Mouse (Mus musculus): Measurements from ENCODE around the gene Trim46. TPM values are rescaled to one million over a fixed set of nuclear protein-coding genes. Genes with fewer than 3 reads are reported as not detected.
A peak's percentile ranks its signal among the peaks of the same experiment; 100 is the strongest.

Trim46 gene
- polyA plus RNA-seq, 1 experiment from 2014 or later, result 2.7 TPM

- 78% methylated on average over 21 of the region's 21 CpGs for WGBS
- H3K4me1 ChIP-seq (replicated peaks; ENCODE audit: control insufficient read depth, insufficient read depth), result no peaks in the 10 kb centered on the region
- H3K27ac ChIP-seq (replicated peaks), result no peak overlapping the region
- H3K36me3 ChIP-seq (ENCODE audit: control insufficient read depth, insufficient read depth, low read length), result no peaks in the 10 kb centered on the region
- no peak overlapping the region for H3K4me2 ChIP-seq (replicated peaks; ENCODE audit: low read depth)
- H3K9ac ChIP-seq (ENCODE audit: low read length), result no peak overlapping the region
- ATAC-seq (ENCODE audit: low FRiP score, low TSS enrichment), result no peak
- H3K4me3 ChIP-seq (ENCODE audit: low read depth, low read length), result no peak overlapping the region
- peak; percentile 55 for DNase-seq (ENCODE audit: low spot score)
- TF ChIP-seq EP300 (optimal IDR thresholded peaks at IDR 0.05), result no peak
- no peak for TF ChIP-seq CTCF (IDR thresholded peaks at IDR 0.05; ENCODE audit: low read depth)
- no peaks in the 10 kb centered on the region for H3K9me3 ChIP-seq (ENCODE audit: control insufficient read depth, low read length)
- no peaks in the 10 kb centered on the region for H3K27me3 ChIP-seq (ENCODE audit: control insufficient read depth, insufficient read depth, low read length)
Observed at GRCm38 (mm10) chr3:89237682-89238081, 8.4 kb downstream of the Trim46 start.

DNA sequence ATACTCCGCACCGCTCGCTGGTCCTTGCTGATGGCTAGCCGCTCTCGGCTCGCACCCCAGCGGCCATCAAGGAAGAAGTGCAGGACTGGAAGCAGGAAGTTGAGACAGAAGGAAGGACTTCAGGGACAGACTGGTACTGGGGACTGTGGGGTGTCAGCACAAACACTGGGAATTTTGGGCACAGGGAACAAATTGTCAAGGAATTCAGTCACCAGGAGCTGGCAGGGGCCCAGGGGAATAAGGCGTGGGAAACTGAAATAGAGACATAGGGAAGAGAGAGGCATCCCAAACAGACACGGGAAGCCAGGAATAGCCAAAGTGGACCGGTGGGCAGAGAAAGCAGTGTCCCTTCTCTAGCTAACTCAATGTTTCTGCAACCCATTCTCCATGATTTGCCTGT lies 9.6 kb downstream of the Trim46 start:
- H3K27ac ChIP-seq (replicated peaks), result no peak overlapping the region
- ATAC-seq (ENCODE audit: low FRiP score, low TSS enrichment) (no peak), DNase-seq (ENCODE audit: low spot score) (no peak)
- no peaks in the 10 kb centered on the region for H3K9me3 ChIP-seq (ENCODE audit: control insufficient read depth, low read length)
- H3K4me3 ChIP-seq (ENCODE audit: low read depth, low read length), result no peak overlapping the region
- H3K36me3 ChIP-seq (ENCODE audit: control insufficient read depth, insufficient read depth, low read length), result no peaks in the 10 kb centered on the region
- 87% methylated on average over 9 of the region's 10 CpGs for WGBS
- no peak overlapping the region; the same call in 1 of the 2 replicates for H3K9ac ChIP-seq (ENCODE audit: low read length)
- no peaks in the 10 kb centered on the region for H3K4me1 ChIP-seq (replicated peaks; ENCODE audit: control insufficient read depth, insufficient read depth)
- H3K27me3 ChIP-seq (ENCODE audit: control insufficient read depth, insufficient read depth, low read length), result no peaks in the 10 kb centered on the region
- no peak overlapping the region for H3K4me2 ChIP-seq (replicated peaks; ENCODE audit: low read depth)
- TF ChIP-seq EP300 (optimal IDR thresholded peaks at IDR 0.05) (no peak), CTCF (IDR thresholded peaks at IDR 0.05; ENCODE audit: low read depth) (no peak)

- WGBS, result 45% methylated on average over 14 of the region's 14 CpGs
Observed at GRCm38 (mm10) chr3:89233562-89234110, 12.5 kb downstream of the Trim46 start.

DNA sequence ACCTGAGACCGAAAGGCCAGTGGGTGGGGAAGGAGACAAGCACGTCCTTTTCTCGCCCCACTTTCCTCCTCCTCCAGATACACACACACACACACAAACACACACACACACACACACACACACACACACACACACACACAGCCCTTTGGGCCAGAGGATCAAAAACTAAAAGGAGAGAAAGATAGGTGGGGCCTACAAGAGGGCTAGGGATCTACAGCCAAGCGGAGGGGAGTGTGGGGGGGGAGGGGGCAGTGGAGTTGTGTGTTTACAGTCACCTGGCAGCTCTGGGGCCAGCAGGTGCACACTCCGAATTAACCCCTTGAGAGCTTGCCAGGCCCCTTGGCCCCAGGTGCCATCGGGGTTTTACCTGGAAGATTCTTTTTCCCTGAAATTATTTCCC lies 13.5 kb downstream of the Trim46 start:
- Histone ChIP-seq H3K36me3 (ENCODE audit: control insufficient read depth, insufficient read depth, low read length) (no peaks in the 10 kb centered on the region), H3K4me3 (ENCODE audit: low read depth, low read length) (no peak overlapping the region), H3K27me3 (ENCODE audit: control insufficient read depth, insufficient read depth, low read length) (no peaks in the 10 kb centered on the region), H3K4me2 (replicated peaks; ENCODE audit: low read depth) (peak overlapping the region; percentile 61), H3K9me3 (ENCODE audit: control insufficient read depth, low read length) (no peaks in the 10 kb centered on the region), H3K27ac (replicated peaks) (peak overlapping the region; percentile 89), H3K4me1 (replicated peaks; ENCODE audit: control insufficient read depth, insufficient read depth) (peaks cover 2% of the 10 kb centered on the region; the same call in 1 of the 2 replicates), H3K9ac (ENCODE audit: low read length) (peak overlapping the region; percentile 45; the same call in 1 of the 2 replicates)
- 51% methylated on average over 6 of the region's 6 CpGs for WGBS
- ATAC-seq (ENCODE audit: low FRiP score, low TSS enrichment), result no peak
- DNase-seq (ENCODE audit: low spot score), result peak; percentile 81
- TF ChIP-seq CTCF (IDR thresholded peaks at IDR 0.05; ENCODE audit: low read depth), result no peak

More at GRCm38 (mm10) chr3:89233562-89234110, 12.5 kb downstream of the Trim46 start:
- Histone ChIP-seq H3K27ac (replicated peaks) (peak overlapping the region; percentile 89), H3K36me3 (ENCODE audit: control insufficient read depth, insufficient read depth, low read length) (no peaks in the 10 kb centered on the region), H3K4me2 (replicated peaks; ENCODE audit: low read depth) (0 out of 2 replicates have a peak overlapping the region, but pooled peaks have one; percentile 27), H3K4me1 (replicated peaks; ENCODE audit: control insufficient read depth, insufficient read depth) (no peaks in the 10 kb centered on the region), H3K9me3 (ENCODE audit: control insufficient read depth, low read length) (no peaks in the 10 kb centered on the region), H3K27me3 (ENCODE audit: control insufficient read depth, insufficient read depth, low read length) (no peaks in the 10 kb centered on the region), H3K9ac (ENCODE audit: low read length) (no peak overlapping the region), H3K4me3 (ENCODE audit: low read depth, low read length) (no peak overlapping the region)
- no peak for TF ChIP-seq EP300 (optimal IDR thresholded peaks at IDR 0.05)
- peak; percentile 53 for TF ChIP-seq CTCF (IDR thresholded peaks at IDR 0.05; ENCODE audit: low read depth)
- DNase-seq (ENCODE audit: low spot score) (peak; percentile 94), ATAC-seq (ENCODE audit: low FRiP score, low TSS enrichment) (peak; percentile 83)

DNA sequence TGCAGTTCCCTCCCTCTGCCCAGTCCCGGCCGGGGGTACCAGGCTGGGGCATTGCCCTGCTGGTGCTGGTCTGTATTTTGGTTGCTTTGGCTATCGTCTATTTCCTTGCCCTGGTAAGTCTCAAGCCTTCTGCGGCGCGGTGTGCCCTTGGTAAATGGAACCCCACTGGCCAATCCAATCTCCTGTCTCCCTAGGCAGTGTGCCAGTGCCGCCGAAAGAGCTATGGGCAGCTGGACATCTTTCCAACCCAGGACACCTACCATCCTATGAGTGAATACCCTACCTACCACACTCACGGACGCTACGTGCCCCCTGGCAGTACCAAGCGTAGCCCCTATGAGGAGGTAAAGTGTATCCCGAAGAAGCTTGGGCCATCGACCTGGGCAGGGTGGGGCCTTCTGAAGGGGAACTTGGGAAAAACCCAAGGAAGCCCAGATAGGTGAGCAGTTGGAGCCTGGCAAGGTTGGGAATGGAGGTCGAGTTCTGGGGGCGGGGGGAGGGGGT lies 14.3 kb downstream of the Trim46 start:
- Histone ChIP-seq H3K4me2 (replicated peaks; ENCODE audit: low read depth) (peak overlapping the region; percentile 61), H3K9ac (ENCODE audit: low read length) (peak overlapping the region; percentile 45), H3K4me3 (ENCODE audit: low read depth, low read length) (peak overlapping the region; percentile 38)

GRCm38 (mm10) chr3:89231345-89231744 lies 14.8 kb downstream of the Trim46 start:
- no peak for TF ChIP-seq EP300 (optimal IDR thresholded peaks at IDR 0.05)
- no peak for TF ChIP-seq CTCF (IDR thresholded peaks at IDR 0.05; ENCODE audit: low read depth)
- no peaks in the 10 kb centered on the region for H3K36me3 ChIP-seq (ENCODE audit: control insufficient read depth, insufficient read depth, low read length)
- WGBS, result 45% methylated on average over 7 of the region's 7 CpGs
- peak overlapping the region; percentile 89; the same call in 1 of the 2 replicates for H3K27ac ChIP-seq (replicated peaks)
- no peaks in the 10 kb centered on the region for H3K27me3 ChIP-seq (ENCODE audit: control insufficient read depth, insufficient read depth, low read length)
- ATAC-seq (ENCODE audit: low FRiP score, low TSS enrichment), result no peak
- H3K4me2 ChIP-seq (replicated peaks; ENCODE audit: low read depth), result peak overlapping the region; percentile 61
- peaks cover 3% of the 10 kb centered on the region; the same call in 1 of the 2 replicates for H3K4me1 ChIP-seq (replicated peaks; ENCODE audit: control insufficient read depth, insufficient read depth)
- DNase-seq (ENCODE audit: low spot score), result peak; percentile 35
- H3K9me3 ChIP-seq (ENCODE audit: control insufficient read depth, low read length), result no peaks in the 10 kb centered on the region
- H3K4me3 ChIP-seq (ENCODE audit: low read depth, low read length), result peak overlapping the region; percentile 38
- peak overlapping the region; percentile 45 for H3K9ac ChIP-seq (ENCODE audit: low read length)

More for the DNA sequence above, 14.3 kb downstream of the Trim46 start:
- no peak for TF ChIP-seq CTCF (IDR thresholded peaks at IDR 0.05; ENCODE audit: low read depth)
- no peak for TF ChIP-seq EP300 (optimal IDR thresholded peaks at IDR 0.05)
- peaks cover 3% of the 10 kb centered on the region; the same call in 1 of the 2 replicates for H3K4me1 ChIP-seq (replicated peaks; ENCODE audit: control insufficient read depth, insufficient read depth)
- H3K27me3 ChIP-seq (ENCODE audit: control insufficient read depth, insufficient read depth, low read length), result no peaks in the 10 kb centered on the region
- H3K27ac ChIP-seq (replicated peaks), result peak overlapping the region; percentile 89
- WGBS, result 62% methylated on average over 16 of the region's 16 CpGs
- ATAC-seq (ENCODE audit: low FRiP score, low TSS enrichment), result no peak
- no peaks in the 10 kb centered on the region for H3K9me3 ChIP-seq (ENCODE audit: control insufficient read depth, low read length)
- peak; percentile 34 for DNase-seq (ENCODE audit: low spot score)
- no peaks in the 10 kb centered on the region for H3K36me3 ChIP-seq (ENCODE audit: control insufficient read depth, insufficient read depth, low read length)

Measured in stomach, postnatal 0 days (tissue).